Mouse (Mus musculus): ENCODE results near the gene Mpp1. TPM values are rescaled to one million over a fixed set of nuclear protein-coding genes. Genes with fewer than 3 reads are reported as not detected.

Gene Mpp1
- 95.2 and 111 TPM in 2 replicates for polyA plus RNA-seq (2012; rRNA removed; ENCODE audit: low replicate concordance)

GRCm38 (mm10) chrX:75130467-75131160, at the start of gene Mpp1:
Gene Mpp1 (minus strand): TSS chrX:75131016.

GRCm38 (mm10) chrX:75163670-75164069, 32.9 kb upstream of the Mpp1 start, which contains the start of gene Smim9:
Gene Smim9 (minus strand): TSS chrX:75163770.

GRCm38 (mm10) chrX:75095369-75096162, 35.2 kb downstream of the Mpp1 start, which contains the start of gene Dkc1:
Gene Dkc1 (plus strand): TSS chrX:75095854.

GRCm38 (mm10) chrX:75084774-75085508, 45.9 kb downstream of the Mpp1 start, which contains the start of gene Gab3:
Gene Gab3 (minus strand): TSS chrX:75085458.

Other genes starting within 250 kb of the Mpp1 start
- 1.3 and 1.7 TPM in 2 replicates for gene Gab3, start 45.6 kb downstream of the Mpp1 start, polyA plus RNA-seq (2012; rRNA removed; ENCODE audit: low replicate concordance)
- gene Dkc1, start 35.2 kb downstream of the Mpp1 start, polyA plus RNA-seq (2012; rRNA removed; ENCODE audit: low replicate concordance) = 11.5 and 17.9 TPM in 2 replicates
- gene Smim9, start 32.8 kb upstream of the Mpp1 start, polyA plus RNA-seq (2012; rRNA removed; ENCODE audit: low replicate concordance) = not detected in 2 replicates

All from subcutaneous adipose tissue, adult 2 months (tissue).